Mouse (Mus musculus) spleen, adult 2 months (tissue): ENCODE results near the gene Gm17018. TPM values are rescaled to one million over a fixed set of nuclear protein-coding genes. Genes with fewer than 3 reads are reported as not detected.
"Not testable (repeated sequence)": the region's sequence is repeated elsewhere in the genome, so short reads cannot be mapped to it uniquely, and the experiment has no call there.

ENCODE experiments used
- DNase-seq, 2 experiments: peaks; one replicate each; pipeline versions ENCODE4 v3.0.0 to v3.0.0-alpha.2; 2012 to 2021; ENCODE audit warnings: low spot score in 2 of 2, low read depth in 1 of 2
- H3K27ac ChIP-seq: fragments of 200-500 bp; 2 replicates; pipeline ENCODE4 v1.5.1; 2012; ENCODE audit warnings: low read length, inconsistent platforms; ENCODE audit not compliant: insufficient read depth
- H3K27me3 ChIP-seq: fragments of 200-500 bp; 2 replicates; pipeline ENCODE4 v1.6.1; 2012; ENCODE audit warnings: mild to moderate bottlenecking, moderate library complexity, low read length, inconsistent platforms; ENCODE audit not compliant: control insufficient read depth, insufficient read depth
- H3K36me3 ChIP-seq: fragments of 200-500 bp; 2 replicates; pipeline ENCODE4 v1.6.1; 2012; ENCODE audit warnings: mild to moderate bottlenecking, low read length, inconsistent platforms; ENCODE audit not compliant: control insufficient read depth, insufficient read depth
- H3K4me1 ChIP-seq: fragments of 200-500 bp; 2 replicates; pipeline ENCODE4 v1.6.1; 2011; ENCODE audit warnings: inconsistent platforms; ENCODE audit not compliant: control insufficient read depth, insufficient read depth, insufficient read length
- H3K4me3 ChIP-seq: fragments of 200-500 bp; 2 replicates; pipeline ENCODE4 v1.5.1; 2011; ENCODE audit warnings: mild to moderate bottlenecking, inconsistent platforms; ENCODE audit not compliant: insufficient read depth, insufficient read length; ENCODE audit errors: extremely low read depth
- CTCF ChIP-seq: fragments of 200-500 bp; IDR thresholded peaks from 2 replicates; pipeline ENCODE4 v1.5.1; 2011; ENCODE audit warnings: mild to moderate bottlenecking, inconsistent platforms; ENCODE audit not compliant: insufficient read depth, insufficient read length, insufficient replicate concordance; ENCODE audit errors: extremely low read depth
- POLR2A ChIP-seq: fragments of 200-500 bp; IDR thresholded peaks from 2 replicates; pipeline ENCODE4 v1.6.1; 2011; ENCODE audit warnings: low read depth, low read length, inconsistent platforms
- WGBS: fragments of 180-500 bp; shearing (Covaris S2); methylation state at CpG from one replicate; pipeline ENCODE4 v1.1.7; 2018; 5-methylcytosine and 5-hydroxymethylcytosine counted together
- polyA plus RNA-seq: library from polyadenylated mRNA; depleted of rRNA; stranded (reverse); fragments of >200 nt; gene quantifications from 2 replicates; pipeline ENCODE4 v1.2.3, GENCODE M21; 2012

Gm17018 gene
- polyA plus RNA-seq, 1 experiment: 2.3 TPM

DNA sequence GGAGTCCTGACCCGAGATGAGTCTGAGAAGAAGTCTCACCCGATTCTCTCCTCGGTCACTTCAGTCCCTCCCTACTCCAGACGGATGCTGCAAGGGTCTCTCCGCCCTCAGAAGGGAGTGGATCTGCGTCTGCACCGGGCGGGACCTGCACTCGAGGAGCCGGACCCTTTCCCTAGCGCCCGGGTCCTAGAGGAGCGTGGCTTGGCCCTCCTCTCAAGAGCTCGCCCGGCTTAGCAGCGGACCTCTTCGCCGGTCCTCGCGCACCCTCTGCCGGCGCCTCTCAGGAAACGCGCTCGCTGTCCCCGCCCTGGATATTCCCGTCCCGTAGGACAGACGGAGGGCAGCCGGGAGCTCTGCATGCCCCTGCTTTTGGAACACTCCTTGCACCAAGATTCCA is 15.5 kb upstream of the Gm17018 start:
- peak; percentile 96 for TF ChIP-seq CTCF
- TF ChIP-seq POLR2A: no peak
- peaks cover 1% of the 10 kb centered on the region; the same call in 1 of the 2 replicates for H3K27me3 ChIP-seq
- H3K4me3 ChIP-seq: peak overlapping the region; percentile 53
- WGBS: 1% methylated on average over 30 of the region's 30 CpGs
- no peaks in the 10 kb centered on the region for H3K36me3 ChIP-seq
- H3K4me1 ChIP-seq: 0 out of 2 replicates have a peak, but pooled peaks cover 4% of the 10 kb centered on the region
- peak in 1 of 2 experiments; percentile 70 for DNase-seq
- H3K27ac ChIP-seq: no peak overlapping the region

DNA sequence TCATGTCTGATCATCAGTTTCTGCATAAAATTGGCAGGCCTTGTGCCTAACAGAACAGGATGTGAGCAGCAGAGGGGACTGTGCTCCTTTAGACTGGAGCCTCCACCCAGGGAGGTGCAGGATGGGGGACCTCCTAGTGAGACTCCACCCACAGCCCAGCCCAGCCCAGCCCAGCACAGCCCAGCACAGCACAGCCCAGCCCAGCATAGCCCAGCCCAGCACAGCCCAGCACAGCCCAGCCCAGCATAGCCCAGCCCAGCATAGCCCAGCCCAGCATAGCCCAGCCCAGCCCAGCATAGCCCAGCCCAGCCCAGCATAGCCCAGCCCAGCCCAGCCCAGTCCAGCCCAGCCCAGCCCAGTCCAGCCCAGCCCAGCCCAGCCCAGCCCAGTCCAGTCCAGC is 12.2 kb upstream of the Gm17018 start:
- H3K27ac ChIP-seq, H3K4me3 ChIP-seq, DNase-seq, H3K27me3 ChIP-seq, H3K4me1 ChIP-seq, H3K36me3 ChIP-seq: not testable (repeated sequence)

DNA sequence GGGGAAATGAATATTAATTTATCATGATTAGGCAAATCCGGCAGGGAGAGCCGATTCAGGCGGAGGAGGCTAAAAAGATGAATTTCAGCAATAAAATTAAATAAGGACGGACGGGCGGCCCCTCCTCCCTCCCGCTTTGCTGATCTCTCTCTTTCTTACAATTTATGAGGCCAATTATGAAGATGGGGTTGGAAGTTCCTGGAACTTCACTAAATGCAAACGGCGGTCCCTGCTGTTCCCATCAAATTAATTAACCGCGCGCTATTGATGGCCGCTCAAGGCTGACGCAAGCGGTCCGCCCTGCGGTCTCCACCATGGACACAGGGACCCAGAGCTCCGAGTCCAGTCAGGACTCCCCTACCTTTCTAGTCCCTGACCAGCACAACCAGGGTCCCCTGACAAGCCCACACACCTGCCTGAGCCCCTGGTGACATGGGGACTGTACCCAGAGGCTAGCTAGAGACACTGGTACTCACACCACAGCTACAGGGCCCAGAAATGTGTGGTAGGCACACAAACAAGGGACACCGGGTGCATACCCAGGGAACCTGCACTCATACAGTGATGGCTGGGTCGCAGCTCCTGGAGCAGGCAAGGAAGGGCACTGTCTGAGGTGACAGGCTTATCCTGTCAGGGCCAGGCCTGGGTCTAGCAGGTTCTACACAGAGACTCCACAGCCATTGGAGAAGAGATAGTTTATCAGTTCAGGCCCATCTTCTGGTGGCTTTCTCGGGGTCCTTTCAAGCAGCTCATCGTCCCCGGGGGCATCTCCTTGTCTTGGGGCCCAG is 11.1 kb upstream of the Gm17018 start:
- no peak overlapping the region for H3K4me3 ChIP-seq
- no peak overlapping the region for H3K27ac ChIP-seq
- H3K4me1 ChIP-seq: no peaks in the 10 kb centered on the region
- DNase-seq: no peak
- TF ChIP-seq POLR2A: no peak
- peaks cover 9% of the 10 kb centered on the region for H3K36me3 ChIP-seq
- WGBS: 85% methylated on average over 23 of the region's 23 CpGs
- H3K27me3 ChIP-seq: no peaks in the 10 kb centered on the region

DNA sequence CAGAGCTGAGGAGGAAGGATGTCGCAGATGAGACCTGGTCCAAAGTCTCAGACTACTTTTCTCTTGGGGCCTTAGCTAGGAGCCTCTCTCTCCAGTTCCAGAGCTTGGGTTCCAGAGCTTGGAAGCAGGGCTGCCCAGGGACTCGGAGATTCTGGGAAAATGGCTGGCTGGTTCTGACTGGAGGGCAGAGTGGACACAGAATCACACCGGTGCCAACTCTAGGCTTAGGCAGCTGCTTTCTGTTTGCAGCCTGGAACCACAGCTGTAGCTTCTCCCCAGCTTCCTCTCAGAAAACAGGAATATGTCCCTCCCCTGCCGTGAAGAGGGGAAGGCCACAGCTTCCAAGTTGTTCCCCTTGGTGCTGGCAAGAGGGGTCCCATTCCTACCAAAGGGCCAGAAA is 10.5 kb upstream of the Gm17018 start:
- no peak for TF ChIP-seq POLR2A
- TF ChIP-seq CTCF: no peak
- no peak overlapping the region for H3K4me3 ChIP-seq
- WGBS: 36% methylated on average over 4 of the region's 4 CpGs
- DNase-seq: no peak
- no peaks in the 10 kb centered on the region for H3K27me3 ChIP-seq
- peaks cover 14% of the 10 kb centered on the region for H3K36me3 ChIP-seq
- no peak overlapping the region for H3K27ac ChIP-seq
- no peaks in the 10 kb centered on the region for H3K4me1 ChIP-seq

DNA sequence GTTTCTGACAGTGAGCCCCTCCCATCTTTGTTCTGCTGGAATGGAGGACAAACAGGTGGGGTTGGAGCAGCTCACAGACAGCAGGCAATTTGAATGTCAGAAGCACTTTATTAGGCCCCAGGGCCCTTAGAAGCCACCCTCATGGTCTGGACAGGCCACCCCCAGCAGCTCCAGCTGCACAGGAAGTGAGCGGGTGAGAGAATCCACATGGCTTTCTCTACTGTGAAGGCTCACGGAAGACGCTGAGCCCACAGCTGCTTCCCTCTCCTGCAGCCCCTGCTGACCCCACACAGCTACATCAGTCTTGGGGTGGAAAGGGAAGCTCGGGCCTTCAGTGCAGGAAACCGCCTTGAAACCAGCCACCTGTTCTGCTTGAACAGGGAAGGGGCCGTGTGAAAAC is 8.2 kb upstream of the Gm17018 start:
- H3K27me3 ChIP-seq: no peaks in the 10 kb centered on the region
- TF ChIP-seq CTCF (no peak), POLR2A (no peak)
- H3K4me1 ChIP-seq: no peaks in the 10 kb centered on the region
- 19% methylated on average over 6 of the region's 6 CpGs for WGBS
- H3K36me3 ChIP-seq: peaks cover 15% of the 10 kb centered on the region
- H3K27ac ChIP-seq: no peak overlapping the region
- no peak for DNase-seq
- H3K4me3 ChIP-seq: no peak overlapping the region

DNA sequence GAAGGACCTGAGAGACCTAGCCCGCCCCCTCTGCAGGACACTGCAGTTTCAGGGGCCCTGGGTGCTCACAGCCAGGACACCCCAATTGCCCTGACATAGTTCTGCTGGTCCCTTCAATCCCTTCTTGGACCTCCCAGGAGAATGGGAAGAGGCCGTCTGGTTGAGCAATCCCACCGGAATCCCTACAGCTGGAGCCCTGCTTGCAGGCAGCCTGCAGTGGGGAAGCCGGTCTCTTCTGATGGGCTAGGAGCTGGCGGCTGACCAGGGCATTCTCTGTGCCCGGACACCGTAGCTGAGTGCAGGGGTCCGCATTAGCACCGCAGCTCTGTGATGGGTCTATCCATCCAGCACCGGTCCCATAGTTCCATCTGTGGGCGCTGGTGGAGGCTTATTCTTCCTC is 6.3 kb upstream of the Gm17018 start:
- no peak for TF ChIP-seq POLR2A
- no peak for TF ChIP-seq CTCF
- no peaks in the 10 kb centered on the region for H3K4me1 ChIP-seq
- H3K27ac ChIP-seq: no peak overlapping the region
- no peak overlapping the region for H3K4me3 ChIP-seq
- no peak for DNase-seq
- no peaks in the 10 kb centered on the region for H3K27me3 ChIP-seq
- H3K36me3 ChIP-seq: peaks cover 22% of the 10 kb centered on the region
- 97% methylated on average over 11 of the region's 11 CpGs for WGBS

DNA sequence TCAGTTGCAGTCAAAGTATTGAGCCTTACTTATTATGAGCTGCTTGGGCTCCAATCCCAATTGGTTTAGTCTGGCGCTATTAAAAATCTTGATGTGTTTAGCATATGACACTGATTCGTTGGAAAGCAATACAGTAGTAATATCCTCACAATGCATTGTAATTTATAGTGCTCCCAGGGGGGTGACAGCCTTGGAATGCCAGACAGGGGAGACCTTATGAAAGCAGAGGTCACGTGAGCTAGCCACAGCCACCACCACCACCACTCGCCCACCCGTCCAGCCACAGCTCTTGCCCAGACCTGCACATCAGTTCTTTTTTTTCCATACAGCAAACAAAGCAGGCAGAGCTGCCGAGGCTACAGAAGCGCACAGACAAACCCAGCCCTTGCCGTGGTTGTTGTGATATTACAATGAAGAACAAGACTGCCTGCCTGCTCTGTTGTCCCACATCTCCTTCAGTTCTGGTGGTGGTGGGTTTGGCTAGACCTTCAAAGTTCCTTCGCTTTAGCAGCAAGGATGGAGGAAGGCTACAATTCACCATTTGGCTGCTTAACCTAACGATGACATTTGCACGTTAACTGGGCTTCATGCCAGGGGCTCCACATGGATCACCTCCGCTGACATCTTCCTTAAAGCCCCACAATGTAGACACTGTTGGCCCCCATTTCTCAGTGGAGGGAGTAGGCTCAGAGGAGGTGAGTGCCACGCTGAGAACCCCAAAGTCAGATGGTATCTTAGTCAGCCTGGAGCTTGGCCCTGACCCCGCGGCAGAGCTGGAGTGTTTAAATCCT is 5.7 kb downstream of the Gm17018 start:
- Histone ChIP-seq H3K4me3 (no peak overlapping the region), H3K27me3 (no peaks in the 10 kb centered on the region), H3K36me3 (no peaks in the 10 kb centered on the region), H3K27ac (no peak overlapping the region), H3K4me1 (no peaks in the 10 kb centered on the region)
- TF ChIP-seq CTCF (no peak), POLR2A (no peak)
- 87% methylated on average over 15 of the region's 15 CpGs for WGBS
- no peak for DNase-seq
